Mouse (Mus musculus) C2C12 (cell line): ENCODE results near the gene Pex6. TPM values are rescaled to one million over a fixed set of nuclear protein-coding genes. Genes with fewer than 3 reads are reported as not detected.

Experiments used
- H3K27me3 ChIP-seq: one replicate; pipeline ENCODE4 v1.6.1; 2011; ENCODE audit not compliant: control insufficient read depth, insufficient read depth, insufficient read length
- H3K36me3 ChIP-seq: one replicate; pipeline ENCODE4 v1.6.1; 2011; ENCODE audit not compliant: control insufficient read depth, insufficient read depth
- H3K4me3 ChIP-seq: one replicate; pipeline ENCODE4 v1.5.1; 2011; ENCODE audit warnings: mild to moderate bottlenecking, control low read depth; ENCODE audit not compliant: poor library complexity, insufficient read depth, severe bottlenecking
- H3K79me2 ChIP-seq: one replicate; pipeline ENCODE4 v1.6.1; 2011; ENCODE audit not compliant: control insufficient read depth, insufficient read depth
- H3K79me3 ChIP-seq: one replicate; pipeline ENCODE4 v1.6.1; 2011; ENCODE audit warnings: low read depth, control low read depth
- H3ac ChIP-seq: one replicate; pipeline ENCODE3; 2011; ENCODE audit warnings: low read depth; ENCODE audit not compliant: control insufficient read depth, insufficient read length
- CEBPB ChIP-seq: IDR thresholded peaks from one replicate; pipeline ENCODE4 v1.6.1; 2011; ENCODE audit warnings: low read depth, mild to moderate bottlenecking, control low read depth, moderate library complexity
- CTCF ChIP-seq: IDR thresholded peaks from one replicate; pipeline ENCODE4 v1.5.1; 2011; ENCODE audit not compliant: control insufficient read depth, insufficient read depth, insufficient read length
- FOSL1 ChIP-seq: IDR thresholded peaks from one replicate; pipeline ENCODE4 v1.8.0; 2011; ENCODE audit warnings: mild to moderate bottlenecking, low read length; ENCODE audit not compliant: poor library complexity, insufficient read depth, severe bottlenecking
- MAX ChIP-seq: IDR thresholded peaks from one replicate; pipeline ENCODE4 v1.6.1; 2011; ENCODE audit warnings: mild to moderate bottlenecking, control low read depth
- MYOD1 ChIP-seq: IDR thresholded peaks from one replicate; pipeline ENCODE4 v1.6.1; 2011; ENCODE audit warnings: low read depth; ENCODE audit not compliant: control insufficient read depth, insufficient read length
- MYOG ChIP-seq: IDR thresholded peaks from one replicate; pipeline ENCODE4 v1.6.1; 2011; ENCODE audit not compliant: control insufficient read depth, insufficient read length; ENCODE audit errors: extremely low read depth
- USF1 ChIP-seq: IDR thresholded peaks from one replicate; pipeline ENCODE4 v1.6.1; 2011; ENCODE audit warnings: low read depth, mild to moderate bottlenecking, control low read depth, moderate library complexity
- polyA plus RNA-seq: library from polyadenylated mRNA; unstranded; fragments of >200 nt; fragmentation: generic; extraction: Trizol; gene quantifications from one replicate; pipeline ENCODE4 v1.2.1, GENCODE M21; 2012; ENCODE audit warnings: missing spikeins

Pex6 gene
- polyA plus RNA-seq, 1 experiment = 24.7 TPM

DNA sequence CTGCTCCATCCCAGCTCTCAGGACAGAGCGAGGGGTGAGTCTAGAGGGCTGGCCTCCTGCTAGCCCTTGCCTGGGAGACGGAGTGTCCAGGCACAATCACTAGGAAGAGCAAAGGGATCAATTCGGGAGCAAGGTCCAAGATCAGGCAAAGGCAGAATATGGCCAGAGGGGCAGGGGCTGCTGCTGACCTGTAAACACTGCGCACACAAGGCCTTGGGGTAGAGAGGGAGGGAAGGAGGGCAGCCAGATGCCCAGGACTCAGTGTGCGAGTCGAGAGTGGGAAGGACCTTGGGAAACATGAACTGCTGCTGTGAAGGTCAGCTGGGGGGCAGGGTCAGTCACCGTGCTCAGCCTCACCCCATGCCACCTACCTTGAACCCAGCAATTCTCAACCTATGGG, 24.0 kb downstream of the Pex6 start:
- no peaks in the 10 kb centered on the region for H3K79me2 ChIP-seq
- no peak overlapping the region for H3K4me3 ChIP-seq
- no peaks in the 10 kb centered on the region for H3K79me3 ChIP-seq
- no peaks in the 10 kb centered on the region for H3K27me3 ChIP-seq
- no peak overlapping the region for H3ac ChIP-seq
- no peak for TF ChIP-seq MAX
- TF ChIP-seq MYOD1 = no peak
- TF ChIP-seq CEBPB = no peak
- no peak for TF ChIP-seq USF1
- no peak for TF ChIP-seq FOSL1
- TF ChIP-seq CTCF = no peak
- TF ChIP-seq MYOG = no peak
- H3K36me3 ChIP-seq = peaks cover 8% of the 10 kb centered on the region

DNA sequence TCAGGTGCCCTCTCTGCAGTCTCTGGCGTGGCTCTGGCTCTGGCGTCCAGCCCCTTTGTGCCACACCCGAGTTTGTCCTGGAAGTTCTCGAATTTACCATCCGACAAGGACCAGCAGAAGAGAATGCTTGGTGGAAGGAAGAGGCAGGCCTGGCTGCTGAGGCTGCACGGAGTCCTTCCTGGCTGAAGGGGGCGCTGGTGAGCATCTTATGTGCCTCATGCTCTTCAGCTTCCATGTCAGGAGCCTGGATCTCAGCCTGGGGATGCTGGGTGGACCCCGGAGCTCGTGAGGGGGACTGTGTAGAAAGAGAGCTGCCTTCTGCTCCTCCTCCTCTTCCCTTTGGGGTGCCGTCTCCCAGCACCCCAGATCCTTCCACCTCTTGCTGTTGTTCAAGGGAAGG, 24.9 kb downstream of the Pex6 start:
- peak; percentile 31 for TF ChIP-seq CTCF
- TF ChIP-seq MYOD1 = no peak

DNA sequence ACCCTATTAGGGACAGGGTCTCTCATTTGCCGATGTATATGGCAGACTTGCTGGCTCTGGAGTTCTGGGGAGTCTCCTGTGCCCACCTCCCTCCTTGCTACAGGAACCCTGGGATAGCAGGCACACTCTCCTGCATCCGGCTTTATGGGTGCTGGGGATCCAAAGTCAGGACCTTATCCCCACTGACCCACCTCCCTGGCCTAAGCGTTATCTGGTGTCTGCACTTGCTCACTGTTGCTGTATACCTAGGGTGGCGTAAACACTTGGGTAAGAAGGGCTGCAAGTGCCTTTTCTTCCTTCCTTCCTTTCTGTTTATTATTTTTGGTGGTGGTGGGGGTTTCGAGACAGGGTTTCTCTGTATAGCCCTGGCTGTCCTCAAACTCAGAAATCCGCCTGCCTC, 30.0 kb downstream of the Pex6 start:
- Histone ChIP-seq H3ac (no peak overlapping the region), H3K4me3 (no peak overlapping the region), H3K36me3 (peaks cover 32% of the 10 kb centered on the region), H3K79me3 (no peaks in the 10 kb centered on the region), H3K79me2 (no peaks in the 10 kb centered on the region), H3K27me3 (no peaks in the 10 kb centered on the region)
- TF ChIP-seq MAX = no peak
- no peak for TF ChIP-seq FOSL1
- TF ChIP-seq CTCF = no peak
- no peak for TF ChIP-seq MYOD1
- no peak for TF ChIP-seq USF1
- TF ChIP-seq CEBPB = no peak
- TF ChIP-seq MYOG = no peak

More for the DNA sequence above, 24.9 kb downstream of the Pex6 start:
- no peaks in the 10 kb centered on the region for H3K27me3 ChIP-seq
- H3ac ChIP-seq = no peak overlapping the region
- H3K79me2 ChIP-seq = no peaks in the 10 kb centered on the region
- no peaks in the 10 kb centered on the region for H3K79me3 ChIP-seq
- peaks cover 8% of the 10 kb centered on the region for H3K36me3 ChIP-seq
- no peak overlapping the region for H3K4me3 ChIP-seq

DNA sequence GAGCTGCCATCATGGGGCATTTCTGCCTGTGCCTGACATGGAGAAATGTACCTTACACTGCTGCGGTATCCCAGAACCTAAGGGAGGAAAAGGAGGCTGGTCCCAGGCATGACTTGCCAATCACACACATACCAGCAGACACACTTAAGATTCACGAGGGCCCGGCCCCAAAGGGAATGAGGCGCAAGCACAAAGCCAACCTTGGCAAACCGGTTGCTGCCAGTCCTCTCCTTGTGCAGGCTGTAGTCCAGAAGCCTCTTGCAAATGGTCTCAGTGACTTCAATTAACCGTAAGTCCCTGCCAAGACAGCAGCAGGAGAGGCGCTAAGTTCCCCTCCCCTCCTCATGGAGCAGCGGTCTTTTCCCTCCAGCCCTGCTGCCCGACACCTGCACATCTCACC, 31.7 kb downstream of the Pex6 start:
- Histone ChIP-seq H3K79me3 (no peaks in the 10 kb centered on the region), H3K36me3 (peaks cover 35% of the 10 kb centered on the region), H3K4me3 (no peak overlapping the region), H3K27me3 (no peaks in the 10 kb centered on the region), H3ac (no peak overlapping the region), H3K79me2 (peaks cover 7% of the 10 kb centered on the region)
- no peak for TF ChIP-seq CEBPB
- TF ChIP-seq CTCF = no peak
- no peak for TF ChIP-seq MYOD1
- TF ChIP-seq MYOG = no peak
- no peak for TF ChIP-seq MAX
- TF ChIP-seq USF1 = no peak
- TF ChIP-seq FOSL1 = no peak

DNA sequence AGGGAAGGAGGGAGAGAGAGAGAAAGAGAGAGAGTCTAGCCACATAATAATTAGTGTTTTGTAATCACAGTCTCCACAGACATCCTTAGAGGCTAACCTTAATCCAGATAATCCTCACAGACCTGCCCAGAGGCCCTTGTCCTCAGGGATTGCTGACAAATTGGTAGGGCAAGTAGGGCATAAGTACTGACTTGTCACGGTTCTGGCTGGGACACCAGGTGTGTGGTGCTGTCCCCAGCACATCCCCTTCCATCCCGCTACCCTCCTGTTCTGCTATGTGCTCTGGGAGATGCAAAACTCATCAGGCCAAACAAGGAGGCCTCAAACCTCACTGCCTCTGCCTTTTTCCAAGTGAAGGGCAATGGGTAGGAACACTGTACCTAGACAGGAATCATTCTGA, 34.2 kb downstream of the Pex6 start:
- Histone ChIP-seq H3K79me2 (peaks cover 31% of the 10 kb centered on the region), H3K79me3 (peaks cover 16% of the 10 kb centered on the region), H3K36me3 (peaks cover 35% of the 10 kb centered on the region), H3K4me3 (no peak overlapping the region), H3ac (no peak overlapping the region), H3K27me3 (no peaks in the 10 kb centered on the region)
- no peak for TF ChIP-seq USF1
- no peak for TF ChIP-seq MYOD1
- TF ChIP-seq MAX = no peak
- TF ChIP-seq CTCF = no peak
- TF ChIP-seq MYOG = no peak

DNA sequence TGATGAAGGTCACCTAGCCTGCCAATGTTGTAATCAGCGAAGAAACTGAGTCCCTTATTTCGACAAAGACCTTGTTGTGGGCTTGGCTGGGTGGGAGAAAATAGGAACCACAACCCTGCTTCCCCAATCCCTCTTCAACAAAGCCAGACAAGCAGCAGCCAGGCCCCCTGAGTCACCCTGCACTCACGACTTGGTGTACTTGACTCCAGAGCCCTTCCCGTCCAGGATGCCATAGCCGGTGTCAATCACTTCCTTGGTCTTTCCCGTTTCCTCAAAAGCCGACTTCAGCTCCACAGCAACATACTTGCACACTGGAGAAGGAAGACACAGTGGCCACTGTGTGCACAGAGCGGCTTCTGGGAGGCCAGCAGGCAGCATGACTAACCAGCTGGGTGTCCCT, 36.0 kb downstream of the Pex6 start:
- TF ChIP-seq USF1 (no peak), MYOD1 (no peak), CTCF (no peak), FOSL1 (no peak), MAX (no peak), MYOG (no peak)
- H3K36me3 ChIP-seq = peaks cover 35% of the 10 kb centered on the region
- peaks cover 28% of the 10 kb centered on the region for H3K79me3 ChIP-seq
- no peak overlapping the region for H3K4me3 ChIP-seq
- no peak overlapping the region for H3ac ChIP-seq
- H3K79me2 ChIP-seq = peaks cover 44% of the 10 kb centered on the region
- H3K27me3 ChIP-seq = no peaks in the 10 kb centered on the region
